Mouse (Mus musculus): ENCODE measurements at regions not wholly inside any gene's neighbourhood (a gene's known extent, or its start where the extent isn't known, plus 50 kb on each side); places are given as distances from the start of the nearest gene placed in this dataset.
A peak's percentile ranks its signal among the peaks of the same experiment; 100 is the strongest.

DNA sequence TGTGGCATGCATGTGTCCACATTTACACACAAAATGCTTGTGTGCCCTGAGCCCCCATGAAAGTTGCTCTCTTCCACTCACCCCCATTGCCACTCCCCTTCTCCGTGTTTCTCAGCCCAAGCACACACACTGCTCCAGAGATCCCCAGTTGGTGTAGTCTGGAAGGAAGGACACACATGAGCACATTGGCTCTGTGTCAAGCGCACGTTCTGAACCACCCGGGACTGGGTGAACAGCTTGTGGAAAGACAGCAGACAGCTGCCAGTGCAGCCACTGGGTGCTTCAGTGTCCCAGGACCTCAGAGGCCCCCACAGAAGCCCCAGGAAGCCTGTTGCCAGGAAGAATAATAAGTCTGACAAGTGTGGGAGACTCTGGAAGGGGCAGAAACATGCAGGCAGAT lies 304.2 kb downstream of the Bcor start:
- peak; percentile 14 for DNase-seq

DNA sequence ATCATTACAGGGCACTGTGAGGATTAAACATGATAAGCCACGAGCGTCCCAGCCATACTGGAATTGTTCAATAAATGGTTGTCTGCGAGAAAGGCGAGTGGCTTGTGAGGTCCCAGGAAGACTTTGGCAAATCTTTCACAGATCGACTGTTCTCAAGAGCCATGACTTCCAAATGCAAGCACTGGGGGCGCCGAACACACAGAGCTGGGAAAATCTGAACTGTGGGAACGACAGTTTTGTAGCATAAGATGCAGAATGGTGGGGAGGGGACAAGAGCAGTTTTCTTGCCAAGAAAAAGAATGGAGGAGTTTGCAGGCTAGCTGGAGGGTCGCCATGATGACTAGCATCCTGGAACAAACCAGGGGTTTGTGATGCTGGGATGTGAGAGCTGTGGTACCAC lies 300.8 kb downstream of the Bcor start:
- DNase-seq: no peak

DNA sequence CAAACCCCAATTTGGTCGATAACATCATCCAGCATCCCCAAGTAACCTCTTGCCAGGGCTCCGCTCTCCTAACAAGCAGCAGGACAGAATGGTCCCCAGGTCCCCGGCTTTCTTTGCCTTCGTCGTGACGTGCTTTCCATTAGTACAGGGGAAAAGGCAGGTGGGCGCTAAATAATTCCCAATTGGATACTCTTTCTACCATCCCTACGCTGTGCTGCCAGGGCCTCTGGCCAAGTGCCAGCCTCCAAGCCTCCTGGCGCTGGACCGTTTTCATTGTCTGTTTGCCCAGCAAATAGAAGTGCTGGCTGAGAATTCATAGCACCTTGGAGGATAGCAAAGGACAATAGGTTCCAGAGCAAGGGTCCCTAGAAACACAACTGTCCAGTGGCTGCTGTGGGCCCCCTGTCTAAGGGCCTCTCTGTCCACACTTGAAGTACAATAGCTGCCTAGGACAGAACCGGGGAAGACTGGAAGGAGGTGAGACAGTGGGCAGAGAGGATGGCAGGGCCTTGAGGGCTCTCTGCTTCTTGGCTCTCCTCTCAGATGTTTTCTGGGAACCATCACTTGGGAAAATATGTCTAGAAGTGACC lies 298.9 kb downstream of the Bcor start:
- DNase-seq: no peak

DNA sequence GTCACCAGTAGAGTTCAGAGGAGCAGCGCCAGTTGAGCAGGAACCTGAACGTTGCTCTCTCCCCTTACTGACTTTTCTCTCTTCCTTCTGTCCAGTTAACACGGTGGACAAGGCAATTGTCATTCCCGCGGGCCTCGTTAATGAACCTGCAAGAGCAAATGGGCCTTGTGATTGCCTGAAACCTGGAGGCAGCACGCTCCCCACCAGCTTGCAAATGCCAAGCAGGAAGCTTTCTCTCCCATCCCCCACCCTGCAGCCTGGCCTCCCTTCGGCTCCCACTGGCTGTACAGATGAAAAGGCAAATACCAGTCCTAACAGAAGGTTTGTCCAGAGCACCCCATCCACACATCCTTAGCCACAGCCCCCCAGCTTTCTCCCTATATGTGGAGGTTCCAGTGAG lies 298.3 kb downstream of the Bcor start:
- DNase-seq: no peak

- no peak for DNase-seq
These were observed 297.0 kb downstream of the Bcor start for GRCm38 (mm10) chrX:11863106-11863505.

DNA sequence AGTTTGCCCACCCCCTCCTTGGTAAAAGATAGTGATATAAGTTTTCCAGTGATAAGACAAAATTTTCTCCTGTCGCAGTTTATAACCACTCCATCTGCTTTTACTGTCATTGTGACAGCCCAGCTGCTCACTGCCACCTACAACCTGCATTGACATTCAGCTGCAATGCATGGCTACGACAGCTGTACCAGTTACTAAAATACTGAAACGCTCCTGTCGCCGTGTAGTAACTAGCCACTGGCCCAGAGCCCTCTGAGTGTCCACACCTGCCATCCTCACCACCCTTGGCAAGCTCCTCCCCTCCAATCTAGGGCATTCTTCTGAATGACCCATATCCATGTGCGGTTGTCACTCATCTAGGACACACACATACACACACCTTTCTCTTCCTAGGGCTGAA lies 286.2 kb downstream of the Bcor start:
- no peak for DNase-seq

DNA sequence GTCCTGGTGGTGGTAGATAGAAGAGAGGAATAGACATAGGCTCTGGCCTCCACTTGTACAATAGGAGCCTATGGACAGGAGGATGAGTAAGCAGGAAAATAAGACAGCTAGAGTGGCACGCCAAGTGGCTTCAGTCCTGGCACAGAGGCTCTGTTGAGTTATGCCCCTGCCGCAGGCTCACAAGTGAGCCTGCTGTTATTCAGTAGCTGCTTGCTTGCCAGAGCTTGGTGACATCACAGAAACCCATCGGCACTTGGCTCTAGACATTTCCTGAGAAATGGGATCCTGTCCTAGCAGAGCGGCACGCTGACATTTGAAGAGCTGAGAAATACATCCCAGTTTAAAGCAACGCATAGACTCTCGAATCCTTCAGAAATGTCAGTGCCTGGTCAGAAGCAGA lies 283.5 kb downstream of the Bcor start:
- DNase-seq: no peak

GRCm38 (mm10) chrX:11878028-11878427 lies 282.1 kb downstream of the Bcor start:
- DNase-seq: no peak

GRCm38 (mm10) chrX:11880972-11881371 lies 279.2 kb downstream of the Bcor start:
- no peak for DNase-seq

DNA sequence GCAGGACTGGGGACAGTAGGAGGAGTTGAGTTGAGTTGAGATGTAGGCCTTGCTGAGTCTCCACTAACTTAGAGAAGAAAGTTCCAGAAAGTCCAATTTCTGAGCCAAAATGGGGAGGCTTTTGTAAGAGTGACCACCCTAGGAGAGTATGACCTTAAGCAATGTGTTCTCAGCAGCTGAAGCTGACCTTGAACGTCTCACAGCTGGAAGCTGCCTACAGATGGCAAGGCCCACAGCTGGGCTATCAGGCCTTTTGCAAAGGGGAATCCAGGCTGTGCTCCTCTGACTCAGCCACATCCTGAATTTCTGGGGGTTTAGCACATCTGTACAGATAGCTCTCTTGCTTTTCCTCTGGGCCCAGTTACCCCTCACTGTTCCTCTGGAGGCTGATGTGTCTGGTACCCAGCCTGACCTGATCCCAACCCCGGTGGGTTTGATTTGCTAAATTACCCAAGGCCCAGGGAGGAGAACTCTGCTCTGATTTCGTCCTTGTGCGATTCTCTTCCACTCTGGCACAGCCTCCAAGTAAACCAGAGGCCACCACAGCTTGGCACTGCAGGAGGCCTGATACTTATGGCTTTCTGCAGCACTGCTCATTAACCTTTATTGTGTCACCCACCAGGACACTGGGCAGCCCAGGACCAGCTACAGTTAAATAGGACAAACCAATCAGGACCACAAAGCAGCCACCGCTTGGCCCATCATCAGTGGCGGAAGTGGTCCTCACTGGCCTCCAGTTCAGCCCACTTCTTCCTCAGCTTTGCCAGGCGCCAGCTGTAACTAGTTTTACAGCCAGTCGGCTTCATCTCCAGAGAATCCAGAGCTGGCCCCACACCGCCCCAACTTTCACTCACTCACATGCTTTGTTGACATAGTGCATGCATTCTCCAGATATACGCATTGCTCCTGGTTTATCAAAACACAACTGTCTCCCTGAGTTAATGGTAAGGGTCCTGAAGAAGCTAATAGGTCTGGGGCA lies 276.1 kb downstream of the Bcor start:
- DNase-seq: no peak

DNA sequence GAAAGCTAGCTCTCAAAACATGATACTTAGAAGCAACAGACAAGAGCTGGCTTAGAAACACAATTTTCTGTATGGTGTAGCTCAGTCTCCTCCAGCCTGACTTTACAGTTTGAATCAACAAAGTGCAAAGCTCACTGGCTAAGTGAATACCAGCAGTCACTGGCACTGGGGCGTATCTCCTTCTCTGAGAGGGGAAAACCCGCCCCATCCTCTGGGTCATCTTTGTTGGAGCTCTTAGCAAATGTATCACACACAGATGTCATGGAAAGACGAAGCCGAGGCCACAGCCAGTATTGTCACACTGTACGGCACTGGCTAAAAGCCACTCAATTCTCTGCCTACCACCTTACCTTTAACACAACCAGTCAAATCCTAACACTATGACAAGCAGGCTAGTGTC lies 267.8 kb downstream of the Bcor start:
- DNase-seq: no peak

DNA sequence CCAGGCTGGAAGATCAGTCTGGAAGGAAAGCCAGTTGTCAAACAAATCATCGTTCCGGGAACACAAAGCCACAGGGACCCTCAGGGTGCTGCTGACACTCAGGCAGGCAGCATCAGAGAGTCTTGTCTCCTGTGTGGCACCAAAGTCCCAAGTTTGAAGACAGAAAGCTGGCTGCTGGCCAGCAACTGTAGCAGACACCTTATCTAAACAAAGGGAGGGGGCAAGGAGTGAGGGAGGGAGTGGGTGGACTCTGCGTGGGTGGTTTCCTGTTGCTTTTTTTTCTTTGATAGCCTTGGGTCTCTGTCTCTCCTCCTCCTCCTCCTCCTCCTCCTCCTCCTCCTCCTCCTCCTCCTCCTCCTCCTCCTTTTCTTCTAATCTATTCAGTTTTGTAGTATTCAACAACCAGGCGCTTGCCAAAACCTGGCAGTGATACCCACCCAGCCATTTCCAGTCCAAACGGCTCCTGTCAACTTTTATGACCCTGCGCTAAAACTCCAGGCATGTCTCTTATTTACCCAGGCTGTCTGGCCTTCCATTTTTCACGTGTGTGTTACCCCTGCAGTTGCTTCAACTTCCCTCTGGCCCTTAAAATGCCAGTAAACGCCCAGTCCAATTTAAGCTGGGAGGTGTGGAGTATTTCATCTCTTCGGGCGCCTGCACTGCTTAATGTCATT lies 266.4 kb downstream of the Bcor start:
- no peak for DNase-seq

- DNase-seq: no peak
These were observed 265.9 kb downstream of the Bcor start for GRCm38 (mm10) chrX:11894280-11894662.

GRCm38 (mm10) chrX:11895396-11895795 lies 264.8 kb downstream of the Bcor start:
- no peak for DNase-seq

DNA sequence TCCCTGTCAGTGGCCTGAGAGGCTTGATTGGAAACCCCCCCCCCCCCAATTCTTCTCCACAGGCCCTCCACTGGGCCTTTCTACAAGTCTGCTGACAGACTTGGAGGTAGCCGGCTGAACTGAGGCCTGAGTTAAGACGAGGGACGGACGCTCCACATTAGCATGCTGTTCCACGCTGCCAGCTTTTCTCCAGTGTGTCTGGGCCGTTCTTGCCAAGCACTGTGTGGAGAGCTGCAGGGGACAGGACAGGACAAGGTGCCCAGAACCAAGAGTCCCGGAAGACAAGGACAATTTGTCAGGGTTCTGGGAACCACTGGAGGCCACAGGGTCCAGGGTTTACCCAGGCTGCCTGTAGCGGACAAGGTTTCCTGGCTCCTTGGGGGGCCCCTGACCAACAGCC lies 261.9 kb downstream of the Bcor start:
- no peak for DNase-seq

DNA sequence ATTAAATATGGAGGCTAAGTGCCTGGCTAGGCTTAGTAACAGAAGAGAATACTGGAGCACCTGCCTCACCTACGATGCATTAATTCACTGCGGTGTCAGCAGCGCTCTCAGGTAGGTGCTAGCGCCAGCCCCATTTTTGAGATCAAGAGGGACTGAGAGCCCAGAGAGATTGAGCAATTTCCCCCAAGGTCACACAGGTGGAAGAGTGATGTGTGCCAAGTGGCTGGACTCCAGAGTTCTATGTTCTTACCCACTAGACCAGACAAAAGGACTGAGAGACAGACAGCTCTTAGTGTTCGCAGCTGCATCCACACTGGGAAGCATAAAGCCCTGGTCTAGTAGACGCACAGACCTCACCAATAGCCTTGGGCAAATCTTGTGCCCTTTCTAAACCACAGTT lies 261.1 kb downstream of the Bcor start:
- no peak for DNase-seq

- no peak for DNase-seq
These were observed 260.2 kb downstream of the Bcor start for GRCm38 (mm10) chrX:11899914-11900313.

DNA sequence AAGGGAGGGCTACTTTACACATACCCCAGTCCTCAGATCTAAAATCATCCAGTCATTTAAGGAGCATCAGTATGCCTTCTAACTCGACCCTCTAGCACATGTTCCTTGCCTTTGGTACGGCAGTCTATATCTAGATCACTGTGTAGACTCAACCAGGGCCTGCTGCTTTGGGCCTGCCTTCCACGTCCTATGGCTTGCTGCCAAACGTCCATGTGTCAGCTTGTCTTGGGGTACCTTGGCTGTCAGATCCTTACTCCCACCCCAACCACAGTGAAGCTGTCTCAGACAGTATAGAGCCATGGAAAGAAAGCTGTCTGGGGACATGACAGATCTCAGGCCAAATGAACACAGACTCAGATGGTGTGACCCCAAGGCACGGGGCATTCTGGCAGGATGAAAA lies 258.4 kb downstream of the Bcor start:
- no peak for DNase-seq

GRCm38 (mm10) chrX:11903116-11903700 lies 256.9 kb downstream of the Bcor start:
- no peak for DNase-seq

DNA sequence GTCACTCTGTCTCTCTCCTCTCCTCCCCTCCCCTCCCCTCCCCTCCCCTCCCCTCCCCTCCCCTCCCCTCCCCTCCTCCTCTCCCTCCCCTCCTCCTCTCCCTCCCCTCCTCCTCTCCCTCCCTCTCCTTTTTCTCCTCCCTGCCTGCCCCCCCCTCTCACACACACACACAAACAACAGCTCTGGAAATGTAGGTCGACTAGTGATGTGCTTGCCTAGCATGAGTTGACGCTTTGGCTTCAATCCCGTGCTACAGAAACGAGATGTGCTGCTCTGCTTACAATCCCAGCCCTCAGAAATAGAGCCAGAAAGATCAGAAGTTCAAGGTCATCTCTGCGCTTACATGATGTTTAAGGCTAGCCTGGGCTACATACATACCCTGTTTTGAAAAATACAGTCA lies 254.9 kb downstream of the Bcor start:
- no peak for DNase-seq

DNA sequence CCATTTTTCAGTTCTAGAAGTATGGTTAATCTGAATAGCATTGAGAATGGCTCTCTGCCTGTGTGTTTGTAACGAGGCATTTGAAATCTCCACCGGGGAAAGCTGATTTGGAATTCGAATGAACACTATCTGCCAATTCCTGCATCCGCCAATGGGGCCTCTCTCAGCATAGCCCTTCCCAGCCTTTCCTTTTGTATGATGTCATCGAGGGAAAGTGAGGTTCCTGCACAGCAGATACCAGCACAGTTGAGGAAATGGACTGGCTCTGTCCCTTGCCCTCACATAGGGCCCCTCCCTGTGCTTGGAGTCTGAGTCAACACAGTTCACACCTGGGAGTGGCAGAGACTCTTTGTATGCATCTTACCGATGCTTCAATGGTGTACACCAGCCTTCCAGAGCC lies 253.0 kb downstream of the Bcor start:
- DNase-seq: no peak

- no peak for DNase-seq
These were observed 244.2 kb downstream of the Bcor start for GRCm38 (mm10) chrX:11915984-11916383.

DNA sequence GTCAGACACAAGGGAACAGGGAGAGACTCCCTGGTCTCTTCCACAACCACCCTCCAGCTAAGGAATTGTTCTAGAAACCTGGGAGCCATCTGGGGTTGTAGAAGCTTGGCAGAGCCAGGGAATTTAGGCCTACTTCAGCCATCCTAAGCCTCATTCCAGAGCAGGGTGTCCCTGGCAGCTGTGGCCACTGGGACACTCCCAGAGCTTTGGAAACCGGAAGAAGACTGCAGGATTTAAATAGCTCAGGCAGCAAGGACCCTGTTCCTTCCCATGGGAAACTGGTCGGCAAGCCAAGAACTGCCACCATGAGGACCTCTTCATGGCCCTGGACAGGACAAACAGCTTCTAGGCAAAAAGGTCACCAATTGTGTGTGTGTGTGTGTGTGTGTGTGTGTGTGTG lies 239.9 kb downstream of the Bcor start:
- no peak for DNase-seq

Data from adrenal gland, postnatal 25 days (tissue).